Mouse (Mus musculus): ENCODE measurements around the gene Kcnd3. TPM values are rescaled to one million over a fixed set of nuclear protein-coding genes. Genes with fewer than 3 reads are reported as not detected.

The Kcnd3 gene
- polyA plus RNA-seq, 1 experiment, result 42.6 TPM

DNA sequence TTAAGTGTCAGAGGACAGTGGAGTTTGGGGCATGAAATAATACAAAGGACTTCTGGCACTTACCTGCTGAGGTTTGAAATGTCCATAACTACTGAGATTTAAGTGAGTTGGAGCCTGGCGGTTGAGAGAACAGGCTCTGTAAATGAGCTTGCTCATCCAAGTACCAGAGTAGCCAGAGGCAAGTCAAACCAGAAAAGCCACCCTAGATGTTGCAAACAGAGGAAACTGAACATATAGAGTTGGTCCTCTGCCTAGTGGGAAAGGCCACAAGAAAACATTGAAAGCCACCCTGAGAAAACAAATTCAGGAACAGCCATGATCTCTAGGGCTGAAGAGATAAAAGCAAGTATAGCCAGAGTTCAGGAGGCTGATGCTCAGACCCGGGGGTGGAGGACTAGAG, 121.0 kb downstream of the Kcnd3 start:
- DNase-seq (ENCODE audit: extremely low spot score in 1 of 2, low spot score in 1 of 2), result no peak

DNA sequence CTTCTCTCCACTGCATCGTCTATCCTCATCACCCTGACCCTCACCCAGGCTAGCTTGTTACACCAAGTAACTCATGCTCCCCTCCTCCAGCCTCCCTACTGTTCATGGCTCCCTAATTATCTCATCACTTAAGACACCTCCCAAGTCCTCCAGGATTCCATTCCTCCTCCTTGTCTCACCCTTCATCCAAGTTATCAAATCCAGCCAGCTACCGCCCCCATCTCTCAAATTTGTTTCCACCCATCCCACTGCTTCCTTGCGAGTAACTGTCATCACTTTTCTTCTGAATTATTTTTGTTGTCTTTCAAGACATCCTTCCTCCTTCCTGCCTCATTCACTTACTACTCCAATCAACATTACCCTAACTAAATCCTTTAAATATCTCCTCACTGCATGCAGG, 126.2 kb downstream of the Kcnd3 start:
- peak in 1 of 2 experiments; percentile 53 for DNase-seq (ENCODE audit: extremely low spot score in 1 of 2, low spot score in 1 of 2)

DNA sequence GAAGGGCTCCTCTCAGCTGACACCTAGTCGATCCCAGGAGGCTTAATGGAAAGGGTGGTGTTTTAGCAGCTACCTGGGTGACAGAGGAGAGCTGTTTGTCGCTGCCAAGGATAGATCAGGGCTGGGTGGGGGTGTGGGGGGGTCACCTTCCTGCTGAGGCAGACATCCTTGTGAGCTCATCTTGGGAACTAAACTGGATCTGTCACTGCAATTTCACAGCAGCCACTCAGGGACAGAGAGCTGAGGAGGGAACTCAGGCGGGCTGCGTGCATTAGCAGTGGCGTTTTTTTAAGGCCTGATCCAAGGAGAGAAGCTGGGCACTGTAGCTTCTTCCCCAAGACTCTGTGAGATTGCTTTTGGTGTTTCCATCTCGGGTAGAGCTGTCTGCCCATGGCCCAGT, 129.0 kb downstream of the Kcnd3 start:
- no peak for DNase-seq (ENCODE audit: extremely low spot score in 1 of 2, low spot score in 1 of 2)

DNA sequence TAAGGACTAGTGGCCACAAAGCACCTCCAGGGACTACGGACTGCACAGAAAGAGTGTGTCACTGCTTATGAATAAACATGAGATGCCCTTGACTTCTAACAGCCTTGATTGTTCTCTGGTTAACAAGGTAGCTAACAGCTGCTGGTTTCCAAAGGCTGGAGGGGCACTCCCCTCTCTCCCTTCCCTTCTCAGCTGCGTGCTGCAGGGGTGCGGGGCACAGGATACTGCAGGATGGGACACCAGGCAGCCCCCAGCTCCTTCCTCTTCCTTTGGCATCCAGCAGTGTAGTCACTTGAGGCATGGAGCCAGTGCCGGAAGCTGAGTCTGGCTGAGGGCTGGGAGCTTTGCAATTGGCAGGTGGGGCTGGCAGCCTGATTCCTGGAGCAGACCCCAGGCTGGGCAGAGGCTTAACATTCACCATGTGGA, 133.6 kb downstream of the Kcnd3 start:
- DNase-seq (ENCODE audit: extremely low spot score in 1 of 2, low spot score in 1 of 2), result no peak

DNA sequence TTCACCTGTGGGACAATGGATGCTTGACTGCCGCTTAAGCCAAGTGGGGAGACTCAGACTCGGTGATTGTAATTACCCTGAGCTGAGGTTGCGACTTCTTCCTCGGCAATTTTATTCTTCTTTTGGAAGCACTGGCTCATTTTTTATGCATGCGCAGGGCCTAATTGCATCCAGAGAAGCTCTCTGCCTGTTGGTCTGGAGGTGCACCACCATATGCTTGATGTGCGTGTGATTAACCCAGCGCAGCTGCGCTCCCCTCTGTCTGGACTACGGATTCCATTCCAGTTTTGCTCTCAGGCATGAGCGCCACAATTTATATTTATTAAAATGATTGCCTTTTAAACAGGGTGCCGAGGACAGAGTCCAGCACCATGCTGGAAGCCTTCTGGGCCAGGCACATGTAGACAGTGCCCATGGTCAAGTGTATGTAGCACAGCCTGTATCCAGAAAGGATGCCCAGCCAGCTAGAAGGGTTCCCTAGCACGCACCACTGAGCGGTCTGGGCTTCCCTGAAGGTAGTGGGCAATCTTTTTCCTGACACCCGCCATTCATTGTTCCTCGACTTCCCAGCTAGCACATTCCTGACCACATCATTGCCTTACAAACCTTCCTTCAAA, 138.0 kb downstream of the Kcnd3 start:
- no peak for DNase-seq (ENCODE audit: extremely low spot score in 1 of 2, low spot score in 1 of 2)

DNA sequence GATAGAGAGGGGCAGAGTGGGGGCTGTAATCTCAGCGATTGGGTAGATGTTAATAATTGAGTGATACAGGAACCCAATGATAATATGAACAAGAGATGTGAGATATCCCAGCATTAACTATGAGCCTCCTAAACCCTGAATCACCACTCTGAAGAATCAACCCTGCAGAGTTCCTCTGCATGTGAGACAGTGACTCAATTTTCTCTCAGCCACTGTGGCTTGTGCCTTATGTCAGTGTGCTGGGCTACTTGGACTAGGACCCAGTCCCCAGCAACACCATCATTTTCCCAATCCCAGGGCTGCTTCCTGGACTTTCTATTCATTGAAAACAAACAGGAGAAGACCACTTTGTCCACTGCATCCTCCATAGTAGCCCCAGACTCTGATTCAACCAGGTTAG, 139.6 kb downstream of the Kcnd3 start:
- no peak for DNase-seq (ENCODE audit: extremely low spot score in 1 of 2, low spot score in 1 of 2)

DNA sequence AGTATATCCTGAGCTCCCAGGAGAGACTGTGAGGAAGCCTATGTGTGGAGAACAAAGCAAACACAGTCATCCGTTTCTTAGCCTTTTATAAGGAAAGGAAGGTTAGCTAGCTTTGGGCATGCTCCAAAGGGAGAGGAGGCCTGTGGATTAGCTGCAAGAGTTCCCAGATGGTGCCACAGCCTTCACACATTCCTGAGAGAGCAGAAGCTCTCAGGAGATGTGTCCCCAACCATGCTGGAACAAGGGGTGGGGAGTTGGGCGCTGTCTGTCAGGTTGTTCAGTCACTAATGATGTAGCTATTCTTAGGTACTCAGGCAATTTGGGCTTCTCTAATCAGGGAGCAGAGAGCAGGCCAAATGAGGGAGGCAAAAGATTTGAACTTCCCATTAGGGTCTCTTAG, 140.1 kb downstream of the Kcnd3 start:
- peak in 1 of 2 experiments; percentile 59 for DNase-seq (ENCODE audit: extremely low spot score in 1 of 2, low spot score in 1 of 2)

DNA sequence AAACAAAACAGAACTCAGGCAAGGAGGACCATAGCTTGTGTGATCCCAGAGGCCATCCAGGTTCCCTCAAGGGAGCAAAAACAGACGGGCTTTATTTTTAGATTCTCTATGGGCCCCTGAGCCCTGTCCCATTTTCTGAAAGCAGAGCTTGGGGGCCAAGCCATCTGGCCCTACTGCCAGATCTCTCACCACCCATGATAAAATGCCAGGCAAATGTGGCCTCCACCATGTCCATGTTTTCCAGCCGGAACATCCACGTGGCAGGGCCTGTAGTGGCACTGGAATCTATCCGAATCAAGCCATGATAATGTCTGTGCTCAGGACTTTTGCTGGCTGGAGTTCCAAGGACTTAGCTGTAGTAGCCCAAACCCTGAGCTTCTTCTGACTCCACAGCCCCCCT, 148.4 kb downstream of the Kcnd3 start:
- DNase-seq (ENCODE audit: extremely low spot score in 1 of 2, low spot score in 1 of 2), result no peak

DNA sequence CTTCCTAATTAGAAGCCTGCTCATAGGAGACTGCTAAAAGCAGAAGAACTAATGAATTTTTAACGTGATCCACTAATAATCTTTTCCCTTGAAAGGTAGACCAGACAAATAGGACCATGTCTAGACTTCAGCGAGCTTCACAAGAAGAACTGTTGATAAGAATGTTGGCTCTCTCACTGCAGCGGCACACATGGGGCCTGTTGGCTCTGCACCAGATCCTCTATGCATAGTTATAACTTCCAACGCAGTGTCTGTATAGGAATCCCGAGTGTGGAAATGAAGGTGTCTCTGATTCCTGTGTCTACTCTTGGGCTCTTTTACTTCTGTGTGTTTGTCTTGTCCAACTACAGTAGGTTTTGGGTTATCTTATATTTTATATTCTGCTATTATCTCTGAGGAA, 150.8 kb downstream of the Kcnd3 start:
- DNase-seq (ENCODE audit: extremely low spot score in 1 of 2, low spot score in 1 of 2), result peak in 1 of 2 experiments; percentile 67

DNA sequence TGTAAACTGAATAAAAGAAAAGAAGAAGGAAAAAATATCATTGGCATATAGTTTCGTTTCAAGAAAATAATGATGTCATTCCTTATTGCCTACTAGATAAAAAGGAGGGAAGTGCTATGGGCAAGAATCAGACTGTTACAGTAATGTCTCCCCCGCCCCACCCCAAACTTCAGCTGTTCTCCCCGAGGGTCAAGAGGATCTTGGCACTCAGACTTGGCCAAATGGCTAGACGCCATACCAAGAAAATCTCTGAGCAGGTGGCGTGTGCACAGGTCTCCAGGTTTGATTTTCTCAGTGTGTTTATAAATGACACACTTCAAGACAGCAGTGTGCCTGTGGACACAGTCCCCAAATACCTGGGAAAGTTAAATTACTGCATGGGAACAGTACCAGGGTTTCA, 153.6 kb downstream of the Kcnd3 start:
- no peak for DNase-seq (ENCODE audit: extremely low spot score in 1 of 2, low spot score in 1 of 2)

DNA sequence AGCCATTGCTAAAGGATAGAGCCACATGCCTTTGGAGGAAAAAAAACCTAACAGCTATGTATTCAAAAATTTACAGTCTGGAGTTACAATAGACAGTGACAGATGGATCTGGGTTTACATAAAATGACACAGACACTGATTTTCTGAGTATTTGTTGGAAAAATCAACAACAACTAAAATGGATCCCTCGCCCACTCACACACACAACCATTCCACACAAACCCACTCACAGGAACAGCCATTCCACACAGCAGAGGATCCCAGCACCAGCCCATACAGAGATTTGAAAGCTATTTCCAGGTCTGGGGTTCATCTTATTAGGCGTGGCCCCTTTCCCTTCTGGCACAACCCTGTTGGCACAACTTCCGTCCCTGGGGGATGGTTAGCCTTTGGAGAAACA, 156.7 kb downstream of the Kcnd3 start:
- no peak for DNase-seq (ENCODE audit: extremely low spot score in 1 of 2, low spot score in 1 of 2)

DNA sequence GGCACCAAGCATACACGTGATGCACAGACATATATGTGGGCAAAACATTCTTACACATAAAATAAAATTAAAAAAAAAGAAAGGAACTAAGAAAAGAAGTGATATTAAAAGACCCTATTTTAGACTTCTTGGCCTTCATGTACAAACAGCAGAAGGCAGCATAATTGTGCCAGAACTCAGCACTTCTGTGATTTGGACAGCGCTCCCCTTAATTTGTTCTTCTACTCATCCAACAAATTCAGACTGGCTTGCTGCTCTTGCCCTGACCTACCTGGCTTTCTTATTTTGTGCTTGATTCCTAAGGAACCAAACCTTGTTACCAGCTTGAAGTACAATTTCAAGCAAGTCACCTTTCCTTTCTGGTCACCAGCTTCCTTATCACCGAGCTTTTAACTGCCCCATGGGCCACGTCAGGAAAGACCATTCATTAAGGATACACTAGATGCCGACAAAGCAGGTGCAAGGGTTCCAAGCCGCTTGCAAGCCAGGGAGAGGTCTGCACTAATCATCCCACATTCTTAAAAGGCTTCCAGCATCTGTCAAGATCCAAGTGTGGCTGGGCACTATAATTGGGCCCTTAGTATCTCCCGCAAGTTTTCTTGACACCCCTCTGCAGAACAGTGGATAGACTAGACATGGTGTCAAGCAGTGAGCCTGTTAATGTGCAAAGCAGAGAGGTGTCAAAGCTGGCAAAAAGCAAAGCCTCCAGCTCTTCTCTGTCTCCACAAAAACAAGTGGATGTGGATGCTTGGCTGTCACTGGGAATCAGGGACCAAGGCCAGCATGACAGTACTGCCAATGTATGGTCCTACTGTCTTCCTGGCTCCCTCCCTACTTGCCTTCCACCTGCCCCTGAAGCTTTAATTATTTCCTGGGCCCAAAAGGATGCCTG, 159.6 kb downstream of the Kcnd3 start:
- no peak for DNase-seq (ENCODE audit: extremely low spot score in 1 of 2, low spot score in 1 of 2)

DNA sequence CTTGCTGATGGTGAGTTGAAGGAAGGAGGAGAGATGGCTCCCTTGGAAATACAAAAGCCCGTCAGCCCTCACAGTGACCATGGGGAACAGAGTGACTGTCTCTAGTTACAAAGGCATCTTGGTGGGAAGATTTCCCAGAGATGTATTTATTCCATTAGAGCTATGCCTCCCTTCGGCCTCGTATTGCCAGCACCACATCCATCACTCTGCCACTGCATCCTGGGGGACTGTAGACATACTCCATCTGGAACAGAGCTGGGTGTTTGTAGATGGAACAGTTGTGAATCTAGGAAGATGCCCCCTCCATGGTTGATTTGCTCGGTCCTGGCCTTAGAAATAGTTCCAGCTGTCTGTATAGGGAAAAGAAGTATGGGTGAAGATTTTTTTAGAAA, 160.3 kb downstream of the Kcnd3 start:
- DNase-seq (ENCODE audit: extremely low spot score in 1 of 2, low spot score in 1 of 2), result no peak

DNA sequence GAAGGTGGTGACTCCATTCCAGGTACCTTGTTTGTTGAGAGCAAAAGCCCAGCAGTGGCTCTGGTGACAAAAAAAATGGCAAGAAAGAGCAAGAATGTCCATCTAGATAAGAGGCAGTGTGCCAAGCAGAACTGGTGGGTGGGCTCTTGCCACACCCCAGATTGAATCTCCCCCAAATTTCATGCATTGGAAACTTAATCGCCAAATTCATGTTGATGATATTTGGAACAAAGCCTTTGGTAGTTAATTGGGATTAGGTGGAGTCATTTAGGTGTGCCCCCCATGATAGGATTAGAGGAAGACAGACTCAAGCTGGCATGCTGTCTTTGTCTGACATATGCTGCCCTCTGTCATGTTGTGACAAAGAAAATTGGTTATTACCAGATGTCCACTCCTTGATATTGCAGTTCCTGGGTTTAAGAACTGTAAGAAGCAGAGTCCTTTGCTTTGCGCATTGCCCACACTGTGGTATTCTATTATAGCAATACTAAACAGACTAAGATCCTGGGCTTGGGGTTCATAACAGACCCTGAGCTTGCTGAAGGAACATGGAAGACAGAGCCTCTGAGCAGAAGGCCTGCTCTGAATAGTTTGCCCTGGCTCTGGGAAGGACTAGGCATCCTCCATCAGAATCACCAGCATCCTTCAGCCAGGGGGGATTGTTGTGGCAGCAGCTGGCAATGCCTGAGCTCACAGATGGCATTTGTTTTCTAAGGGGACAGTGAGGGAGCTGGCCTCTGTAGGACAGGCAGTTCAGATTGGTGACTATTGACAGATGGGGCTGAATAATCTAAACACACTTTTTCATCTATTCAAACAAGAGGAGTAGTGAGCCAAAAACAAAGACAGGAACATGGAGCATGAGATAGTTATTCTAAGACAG, 165.0 kb downstream of the Kcnd3 start:
- no peak for DNase-seq (ENCODE audit: extremely low spot score in 1 of 2, low spot score in 1 of 2)

DNA sequence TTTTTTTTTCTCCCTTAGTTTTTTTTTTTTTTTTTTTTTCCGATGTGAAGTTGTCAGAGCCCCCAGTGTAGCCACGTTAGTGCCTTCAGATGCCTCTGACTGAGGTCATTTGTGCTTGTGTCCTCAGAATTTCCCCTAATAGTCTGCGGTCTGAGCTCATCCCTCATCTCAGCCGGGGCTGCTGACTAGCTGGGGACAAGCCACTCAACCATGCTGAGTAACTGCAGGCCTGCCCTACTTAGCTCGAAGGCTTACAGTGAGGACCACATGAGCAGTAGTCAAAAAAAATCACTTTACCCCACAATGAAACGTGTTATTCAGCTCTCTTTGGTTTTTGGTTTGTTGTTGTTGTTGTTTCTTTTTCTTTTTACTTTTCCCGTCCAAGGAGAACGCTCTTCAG, 169.0 kb downstream of the Kcnd3 start:
- no peak for DNase-seq (ENCODE audit: extremely low spot score in 1 of 2, low spot score in 1 of 2)

DNA sequence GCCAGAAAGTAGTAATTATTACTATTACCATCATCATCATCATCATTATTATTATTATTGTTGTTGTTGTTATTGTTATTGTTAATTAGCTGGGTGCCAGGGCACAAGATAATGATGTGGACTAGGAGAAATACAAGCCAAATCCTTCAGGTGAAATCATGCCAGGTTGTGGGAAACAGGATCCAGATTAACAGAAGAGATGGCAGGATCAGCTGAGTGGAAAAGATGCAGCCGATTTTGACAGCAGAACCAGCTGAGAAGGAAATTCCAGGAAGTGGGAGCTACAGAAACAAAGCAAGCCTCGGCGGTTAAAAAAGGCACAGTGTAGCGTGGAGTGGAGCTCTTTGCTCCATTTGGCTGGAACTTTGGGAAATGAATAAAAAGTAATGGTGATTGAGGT, 171.0 kb downstream of the Kcnd3 start:
- no peak for DNase-seq (ENCODE audit: extremely low spot score in 1 of 2, low spot score in 1 of 2)

DNA sequence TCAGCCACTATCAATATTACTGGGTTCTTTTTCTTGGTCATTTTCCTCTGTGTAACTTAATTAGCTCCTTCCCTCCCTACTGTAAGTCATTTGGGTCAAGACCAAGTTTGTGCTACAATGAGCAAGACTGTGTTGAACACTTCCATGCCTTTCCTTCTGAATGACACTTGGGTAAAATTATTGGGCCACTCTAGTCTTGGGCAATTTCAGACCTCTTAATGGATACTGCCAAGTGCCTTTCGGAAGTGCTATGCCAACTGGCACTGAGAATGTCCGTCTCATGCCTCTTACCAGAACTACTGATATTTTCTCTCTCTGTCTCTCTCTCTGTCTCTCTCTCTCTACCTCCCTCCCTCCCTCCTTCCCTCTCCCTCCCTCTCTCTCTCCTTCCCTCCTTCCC, 173.8 kb downstream of the Kcnd3 start:
- no peak for DNase-seq (ENCODE audit: extremely low spot score in 1 of 2, low spot score in 1 of 2)

DNA sequence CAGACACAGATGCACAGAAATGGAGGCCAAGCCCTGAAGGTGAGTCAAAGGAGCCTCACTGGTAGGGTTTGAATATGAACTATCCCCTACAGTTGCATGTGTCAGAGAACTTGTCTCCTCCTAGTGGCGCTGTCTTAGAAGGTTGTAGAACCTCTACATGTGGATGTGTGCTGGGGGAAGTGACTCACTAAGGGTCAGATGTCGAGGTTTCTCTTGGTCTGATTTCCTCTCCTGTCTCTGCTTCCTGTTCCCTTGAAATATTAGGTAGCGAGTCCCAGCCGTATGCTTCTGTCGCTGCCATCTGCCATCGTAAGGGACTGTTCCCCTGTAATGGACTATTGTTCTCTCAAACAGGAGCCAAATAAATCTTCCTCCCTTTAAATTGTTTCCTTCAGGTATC, 175.1 kb downstream of the Kcnd3 start:
- no peak for DNase-seq (ENCODE audit: extremely low spot score in 1 of 2, low spot score in 1 of 2)

DNA sequence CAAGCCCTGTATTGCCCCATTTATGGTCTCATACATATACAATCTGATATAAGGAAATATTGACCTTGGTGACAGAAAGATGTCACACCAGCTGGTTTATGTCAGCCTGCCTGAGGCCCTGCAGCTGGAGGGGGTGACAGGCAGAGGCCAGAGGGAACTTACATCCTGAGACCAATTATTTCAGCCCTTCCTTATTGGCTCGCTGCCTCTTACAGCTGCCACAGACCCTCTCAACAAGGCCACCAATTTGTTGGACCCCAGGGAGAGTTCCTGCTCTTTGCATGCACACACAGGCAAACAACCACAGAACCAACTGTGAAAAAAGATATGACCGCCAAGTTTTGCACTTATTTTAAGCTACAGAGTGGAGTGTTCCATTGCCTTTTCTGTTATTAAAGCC, 180.2 kb downstream of the Kcnd3 start:
- no peak for DNase-seq (ENCODE audit: extremely low spot score in 1 of 2, low spot score in 1 of 2)

DNA sequence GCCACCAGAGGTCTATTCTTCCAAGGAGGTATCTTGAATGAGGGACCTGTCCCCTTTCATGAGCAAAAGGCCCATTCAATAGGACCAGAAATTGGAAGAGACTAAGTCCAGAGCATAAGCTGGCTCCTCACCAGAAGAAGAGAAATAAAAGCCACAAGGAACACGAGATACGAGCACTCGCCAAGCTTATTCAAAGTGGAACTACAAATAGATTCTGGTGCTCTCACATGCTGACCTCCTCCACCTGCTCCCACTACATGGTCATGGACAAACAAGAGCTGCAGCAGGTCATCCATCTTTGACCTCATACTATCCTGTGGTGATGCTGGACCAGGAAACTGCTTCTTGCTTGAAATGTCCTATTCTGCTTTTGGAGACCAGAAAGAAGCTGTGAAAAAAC, 180.9 kb downstream of the Kcnd3 start:
- no peak for DNase-seq (ENCODE audit: extremely low spot score in 1 of 2, low spot score in 1 of 2)

DNA sequence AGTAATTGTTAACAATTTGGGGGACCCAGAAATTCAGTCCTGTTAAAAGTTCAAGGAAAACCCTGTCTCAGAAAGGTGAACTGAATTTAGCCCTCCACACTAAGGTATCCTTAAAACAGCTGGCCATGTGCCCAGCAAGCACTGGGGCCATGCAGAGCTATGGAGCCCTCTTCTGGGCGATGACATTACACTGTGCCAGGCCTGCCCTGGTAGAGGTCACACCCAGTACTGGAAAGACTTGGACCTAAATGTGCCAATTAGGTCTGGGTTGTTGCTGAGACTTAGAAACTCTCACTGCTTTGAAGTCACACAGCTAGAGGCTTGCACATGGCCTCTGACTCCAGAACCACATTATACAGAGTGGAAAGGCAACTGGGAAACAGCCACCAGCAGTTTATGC, 190.1 kb downstream of the Kcnd3 start:
- peak in 1 of 2 experiments; percentile 51 for DNase-seq (ENCODE audit: extremely low spot score in 1 of 2, low spot score in 1 of 2)

Data from frontal cortex, adult 2 months (tissue).